Mouse (Mus musculus): ENCODE results near the gene Ccnb3. TPM values are rescaled to one million over a fixed set of nuclear protein-coding genes. Genes with fewer than 3 reads are reported as not detected.
"Not testable (repeated sequence)": the region's sequence is repeated elsewhere in the genome, so short reads cannot be mapped to it uniquely, and the experiment has no call there.

The Ccnb3 gene
- not detected in 2 replicates for polyA plus RNA-seq (2012)

GRCm38 (mm10) chrX:7041519-7041918 lies at the start of gene Ccnb3:
TSS of gene Ccnb3 (minus strand) at chrX:7041619.
- Histone ChIP-seq H3K4me1 (ENCODE audit: control insufficient read depth) (no peaks in the 10 kb centered on the region), H3K9me3 (ENCODE audit: control insufficient read depth, low read length) (no peaks in the 10 kb centered on the region), H3K27me3 (ENCODE audit: control insufficient read depth) (no peaks in the 10 kb centered on the region), H3K4me3 (replicated peaks) (no peak within 1 kb of the TSS), H3K36me3 (ENCODE audit: control insufficient read depth) (no peaks in the 10 kb centered on the region)
- TF ChIP-seq GATA1 (IDR thresholded peaks at IDR 0.05; ENCODE audit: low read length) (no peak), TAL1 (IDR thresholded peaks at IDR 0.05; ENCODE audit: low read length) (no peak)

DNA sequence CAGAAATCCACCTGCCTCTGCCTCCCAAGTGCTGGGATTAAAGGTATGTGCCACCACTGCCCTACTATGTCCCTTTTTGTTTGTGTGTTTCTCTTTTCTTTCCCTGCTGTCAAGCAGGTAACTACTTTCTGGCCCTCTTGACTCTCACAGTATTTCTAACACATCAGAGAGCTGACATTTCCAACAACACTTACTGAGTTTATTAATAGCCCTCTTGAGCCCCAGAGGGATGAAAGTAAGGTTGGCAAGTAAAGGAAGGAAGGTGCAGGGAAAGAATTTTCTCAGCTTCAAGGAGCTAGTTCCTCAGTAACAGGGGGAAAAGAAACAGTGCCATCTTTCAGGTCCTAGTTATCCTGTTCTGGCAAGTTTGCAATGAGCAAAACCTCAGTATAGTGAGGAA lies 48.9 kb upstream of the Ccnb3 start:
- Histone ChIP-seq H3K4me3 (replicated peaks) (no peak overlapping the region), H3K4me1 (ENCODE audit: control insufficient read depth) (no peaks in the 10 kb centered on the region), H3K27me3 (ENCODE audit: control insufficient read depth) (no peaks in the 10 kb centered on the region), H3K36me3 (ENCODE audit: control insufficient read depth) (no peaks in the 10 kb centered on the region), H3K9me3 (ENCODE audit: control insufficient read depth, low read length) (no peaks in the 10 kb centered on the region)
- TF ChIP-seq TAL1 (IDR thresholded peaks at IDR 0.05; ENCODE audit: low read length) (no peak), GATA1 (IDR thresholded peaks at IDR 0.05; ENCODE audit: low read length) (no peak)

DNA sequence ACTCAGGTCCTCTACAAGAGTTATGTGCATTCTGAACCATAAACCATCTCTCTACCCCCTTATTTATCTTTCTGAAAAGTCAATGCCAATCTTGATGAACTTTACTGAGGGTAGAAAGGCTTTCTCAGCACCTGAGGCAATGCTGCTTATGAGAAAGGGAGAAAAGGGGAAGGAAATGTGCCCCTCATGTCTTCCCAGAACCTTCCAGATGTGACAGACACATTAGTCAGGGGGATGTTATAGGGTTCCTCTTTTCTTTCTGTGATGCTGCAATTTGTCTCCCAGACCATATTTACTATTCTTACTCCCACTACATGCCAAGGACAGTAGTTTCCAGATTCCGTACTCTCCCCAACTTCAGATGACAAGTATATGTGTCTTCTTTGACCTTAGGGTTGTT lies 44.5 kb upstream of the Ccnb3 start:
- H3K36me3 ChIP-seq (ENCODE audit: control insufficient read depth) = no peaks in the 10 kb centered on the region
- no peaks in the 10 kb centered on the region for H3K27me3 ChIP-seq (ENCODE audit: control insufficient read depth)
- TF ChIP-seq GATA1 (IDR thresholded peaks at IDR 0.05; ENCODE audit: low read length) (no peak), TAL1 (IDR thresholded peaks at IDR 0.05; ENCODE audit: low read length) (no peak)
- H3K4me3 ChIP-seq (replicated peaks) = no peak overlapping the region
- H3K9me3 ChIP-seq (ENCODE audit: control insufficient read depth, low read length) = no peaks in the 10 kb centered on the region
- H3K4me1 ChIP-seq (ENCODE audit: control insufficient read depth) = no peaks in the 10 kb centered on the region

GRCm38 (mm10) chrX:7079820-7080429 lies 38.5 kb upstream of the Ccnb3 start:
- H3K4me1 ChIP-seq (ENCODE audit: control insufficient read depth) = no peaks in the 10 kb centered on the region
- H3K27me3 ChIP-seq (ENCODE audit: control insufficient read depth) = no peaks in the 10 kb centered on the region
- TF ChIP-seq GATA1 (IDR thresholded peaks at IDR 0.05; ENCODE audit: low read length) (no peak), TAL1 (IDR thresholded peaks at IDR 0.05; ENCODE audit: low read length) (no peak)
- no peak overlapping the region for H3K4me3 ChIP-seq (replicated peaks)
- H3K9me3 ChIP-seq (ENCODE audit: control insufficient read depth, low read length) = no peaks in the 10 kb centered on the region
- no peaks in the 10 kb centered on the region for H3K36me3 ChIP-seq (ENCODE audit: control insufficient read depth)

- TF ChIP-seq GATA1 (IDR thresholded peaks at IDR 0.05; ENCODE audit: low read length) (no peak), TAL1 (IDR thresholded peaks at IDR 0.05; ENCODE audit: low read length) (no peak)
- no peaks in the 10 kb centered on the region; the same call in 1 of the 2 replicates for H3K27me3 ChIP-seq (ENCODE audit: control insufficient read depth)
- H3K9me3 ChIP-seq (ENCODE audit: control insufficient read depth, low read length) = peaks cover 21% of the 10 kb centered on the region
- no peaks in the 10 kb centered on the region for H3K4me1 ChIP-seq (ENCODE audit: control insufficient read depth)
- H3K36me3 ChIP-seq (ENCODE audit: control insufficient read depth) = no peaks in the 10 kb centered on the region
- H3K4me3 ChIP-seq (replicated peaks) = no peak overlapping the region
Observed at GRCm38 (mm10) chrX:7068002-7068401, 26.6 kb upstream of the Ccnb3 start.

DNA sequence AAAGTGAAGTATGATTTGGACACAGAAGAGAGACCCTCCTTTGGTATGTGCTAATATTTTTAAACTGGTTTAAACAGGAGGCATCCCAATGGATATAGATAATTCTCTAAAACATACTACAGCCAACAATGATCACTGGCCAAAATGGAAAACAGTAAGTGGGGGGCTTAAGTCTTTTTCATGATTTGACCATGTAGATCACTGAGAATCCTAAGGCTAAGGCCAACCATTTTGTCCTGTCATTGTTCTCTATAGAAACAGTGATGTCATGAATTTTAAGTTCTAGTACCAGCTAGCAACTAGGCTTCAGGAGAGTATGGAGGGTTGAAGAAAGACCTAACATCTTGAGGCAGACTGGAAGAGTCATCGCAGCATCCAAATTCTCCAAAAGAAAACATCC lies 25.8 kb upstream of the Ccnb3 start, which contains the start of gene Akap4:
Akap4 (plus strand) TSS at position 301 of the 400 bp plus-strand sequence.
- Histone ChIP-seq H3K9me3 (ENCODE audit: control insufficient read depth, low read length) (peaks cover 18% of the 10 kb centered on the region), H3K36me3 (ENCODE audit: control insufficient read depth) (no peaks in the 10 kb centered on the region), H3K4me3 (replicated peaks) (no peak within 1 kb of the TSS), H3K27me3 (ENCODE audit: control insufficient read depth) (no peaks in the 10 kb centered on the region; the same call in 1 of the 2 replicates), H3K4me1 (ENCODE audit: control insufficient read depth) (no peaks in the 10 kb centered on the region)
- TF ChIP-seq GATA1 (IDR thresholded peaks at IDR 0.05; ENCODE audit: low read length) = no peak
- TF ChIP-seq TAL1 (IDR thresholded peaks at IDR 0.05; ENCODE audit: low read length) = no peak

- no peak for TF ChIP-seq TAL1 (IDR thresholded peaks at IDR 0.05; ENCODE audit: low read length)
- no peak for TF ChIP-seq GATA1 (IDR thresholded peaks at IDR 0.05; ENCODE audit: low read length)
- no peaks in the 10 kb centered on the region for H3K36me3 ChIP-seq (ENCODE audit: control insufficient read depth)
- peaks cover 1% of the 10 kb centered on the region for H3K4me1 ChIP-seq (ENCODE audit: control insufficient read depth)
- H3K27me3 ChIP-seq (ENCODE audit: control insufficient read depth) = no peaks in the 10 kb centered on the region
- no peaks in the 10 kb centered on the region for H3K9me3 ChIP-seq (ENCODE audit: control insufficient read depth, low read length)
- H3K4me3 ChIP-seq (replicated peaks) = no peak overlapping the region
Observed at GRCm38 (mm10) chrX:7064109-7064508, 22.7 kb upstream of the Ccnb3 start.

- Histone ChIP-seq H3K27me3 (ENCODE audit: control insufficient read depth) (no peaks in the 10 kb centered on the region), H3K36me3 (ENCODE audit: control insufficient read depth) (no peaks in the 10 kb centered on the region), H3K4me3 (replicated peaks) (peak overlapping the region; percentile 12), H3K4me1 (ENCODE audit: control insufficient read depth) (peaks cover 31% of the 10 kb centered on the region), H3K9me3 (ENCODE audit: control insufficient read depth, low read length) (no peaks in the 10 kb centered on the region)
- TF ChIP-seq TAL1 (IDR thresholded peaks at IDR 0.05; ENCODE audit: low read length) (peak; percentile 38; the same call in 1 of the 3 replicates), GATA1 (IDR thresholded peaks at IDR 0.05; ENCODE audit: low read length) (peak; percentile 29; the same call in 1 of the 2 replicates)
Observed at GRCm38 (mm10) chrX:7057634-7058033, 16.2 kb upstream of the Ccnb3 start.

GRCm38 (mm10) chrX:7057056-7057455 lies 15.6 kb upstream of the Ccnb3 start:
- no peaks in the 10 kb centered on the region for H3K27me3 ChIP-seq (ENCODE audit: control insufficient read depth)
- H3K4me1 ChIP-seq (ENCODE audit: control insufficient read depth) = peaks cover 31% of the 10 kb centered on the region
- no peaks in the 10 kb centered on the region for H3K9me3 ChIP-seq (ENCODE audit: control insufficient read depth, low read length)
- TF ChIP-seq GATA1 (IDR thresholded peaks at IDR 0.05; ENCODE audit: low read length) (no peak), TAL1 (IDR thresholded peaks at IDR 0.05; ENCODE audit: low read length) (no peak)
- no peaks in the 10 kb centered on the region for H3K36me3 ChIP-seq (ENCODE audit: control insufficient read depth)
- H3K4me3 ChIP-seq (replicated peaks) = no peak overlapping the region

DNA sequence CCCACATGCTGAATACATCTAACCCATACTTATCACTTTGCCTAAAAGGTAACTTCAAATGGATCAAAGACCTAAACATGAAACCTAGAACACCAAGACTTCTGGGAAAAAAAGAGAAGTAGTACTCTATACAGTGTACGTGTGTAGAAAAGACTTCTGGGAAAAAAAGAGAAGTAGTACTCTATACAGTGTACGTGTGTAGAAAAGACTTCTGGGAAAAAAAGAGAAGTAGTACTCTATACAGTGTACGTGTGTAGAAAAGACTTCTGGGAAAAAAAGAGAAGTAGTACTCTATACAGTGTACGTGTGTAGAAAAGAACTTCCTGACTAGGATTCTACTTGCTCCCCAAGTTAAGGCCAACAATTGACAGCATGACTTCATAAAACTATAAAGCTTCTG lies 57.5 kb downstream of the Ccnb3 start:
- not testable (repeated sequence) for H3K36me3 ChIP-seq (ENCODE audit: control insufficient read depth); H3K27me3 ChIP-seq (ENCODE audit: control insufficient read depth); H3K4me3 ChIP-seq (replicated peaks); H3K4me1 ChIP-seq (ENCODE audit: control insufficient read depth); H3K9me3 ChIP-seq (ENCODE audit: control insufficient read depth, low read length)
